Mouse (Mus musculus) skeletal muscle tissue, adult 2 months (tissue): ENCODE measurements around the gene Gpr141.
"Not testable (repeated sequence)": the region's sequence is repeated elsewhere in the genome, so short reads cannot be mapped to it uniquely, and the experiment has no call there.

Experiments
- DNase-seq: peaks from one replicate; pipeline ENCODE4 v3.0.0-alpha.2; 2012; ENCODE audit warnings: low read depth, low spot score

Gene Gpr141

DNA sequence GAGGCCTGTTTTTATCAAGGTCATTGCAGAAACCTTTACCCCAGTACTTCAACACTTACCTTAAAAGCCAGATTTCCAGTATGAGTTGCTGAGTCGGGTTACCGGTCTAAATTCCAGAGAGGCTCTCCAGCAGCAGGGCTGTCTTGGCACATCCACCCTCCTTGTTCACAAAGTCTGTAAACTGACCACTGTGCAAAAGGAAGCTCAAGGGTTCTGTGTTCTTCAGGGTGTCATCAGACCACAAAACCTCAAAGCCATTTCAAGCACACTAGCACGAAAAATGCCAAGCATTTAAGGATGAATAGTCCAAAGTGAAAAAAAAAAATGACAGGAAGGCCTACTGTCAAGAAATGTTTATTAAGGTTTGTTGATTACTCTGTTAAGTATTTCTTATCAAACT is at the start of gene Gpr141:
Gpr141 (minus strand) TSS at position 187 of the 400 bp plus-strand sequence.
- DNase-seq = no peak

DNA sequence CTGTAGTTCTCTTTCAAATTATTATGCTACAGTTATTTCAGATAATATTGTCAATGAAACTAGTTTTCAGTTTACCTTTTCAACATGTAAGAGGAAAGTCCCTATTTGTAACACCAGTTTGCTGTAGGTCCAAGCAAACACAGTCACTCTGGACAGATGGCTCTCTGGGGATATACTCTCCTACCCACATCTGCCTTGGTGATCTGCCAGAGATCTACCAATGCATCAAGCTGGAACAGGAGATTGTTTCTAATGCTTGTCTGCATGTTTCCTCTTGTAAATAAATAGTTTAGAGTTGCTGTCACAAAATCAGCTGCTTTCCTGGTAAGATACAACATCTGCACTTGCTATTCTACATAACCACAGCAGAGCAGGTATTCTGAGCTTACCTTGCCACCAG is 40.2 kb upstream of the Gpr141 start:
- no peak for DNase-seq

DNA sequence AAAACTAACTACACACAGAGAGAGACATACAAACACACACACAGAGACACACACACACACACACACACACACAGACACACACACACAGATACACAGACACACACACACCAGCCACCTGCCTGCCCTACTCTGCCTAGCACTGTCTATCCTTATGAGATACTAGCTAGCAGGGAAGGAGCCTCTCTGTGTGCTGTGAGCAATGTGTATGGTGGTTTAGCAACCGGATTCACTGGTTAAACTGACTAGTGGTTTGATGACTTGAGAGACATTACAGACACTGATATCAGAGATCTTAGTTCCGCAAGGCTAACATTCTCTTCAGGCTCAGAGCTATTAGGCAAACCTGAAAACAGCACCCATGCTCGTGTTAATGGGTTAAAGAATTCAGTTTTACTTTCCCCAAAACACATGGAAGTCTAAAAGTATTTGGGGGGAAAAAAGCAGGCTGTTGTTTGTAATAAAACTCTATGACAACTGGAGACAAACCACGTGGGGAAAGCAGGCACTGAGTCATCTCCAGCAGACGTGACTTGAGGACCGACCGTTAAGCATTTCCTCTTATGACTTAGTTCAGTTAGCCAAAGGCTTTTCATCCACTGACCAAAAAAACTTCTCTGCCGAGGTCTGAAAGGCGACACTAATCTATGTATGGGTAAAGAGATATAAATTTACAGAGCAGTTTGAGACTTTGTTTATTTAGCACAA is 30.7 kb upstream of the Gpr141 start:
- DNase-seq = peak; percentile 12

DNA sequence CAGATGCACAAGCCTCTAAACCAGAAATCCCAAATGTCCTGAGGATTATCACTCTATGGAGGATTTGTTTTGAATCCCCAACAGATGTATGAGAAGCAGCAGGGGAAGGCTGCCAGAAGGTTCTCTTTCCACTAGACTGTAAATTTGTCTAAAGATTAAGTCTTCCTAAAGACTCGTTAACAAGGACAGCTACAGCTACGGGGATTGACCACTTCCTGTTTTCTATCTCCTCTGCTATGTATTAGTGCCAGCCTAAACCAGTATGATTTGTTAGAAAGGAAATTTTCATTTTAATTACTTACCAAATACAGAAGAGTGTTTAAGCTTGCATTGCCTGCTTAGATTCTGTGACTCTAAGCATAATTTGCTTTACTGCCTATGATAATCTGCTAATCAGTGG is 30.0 kb upstream of the Gpr141 start:
- no peak for DNase-seq

DNA sequence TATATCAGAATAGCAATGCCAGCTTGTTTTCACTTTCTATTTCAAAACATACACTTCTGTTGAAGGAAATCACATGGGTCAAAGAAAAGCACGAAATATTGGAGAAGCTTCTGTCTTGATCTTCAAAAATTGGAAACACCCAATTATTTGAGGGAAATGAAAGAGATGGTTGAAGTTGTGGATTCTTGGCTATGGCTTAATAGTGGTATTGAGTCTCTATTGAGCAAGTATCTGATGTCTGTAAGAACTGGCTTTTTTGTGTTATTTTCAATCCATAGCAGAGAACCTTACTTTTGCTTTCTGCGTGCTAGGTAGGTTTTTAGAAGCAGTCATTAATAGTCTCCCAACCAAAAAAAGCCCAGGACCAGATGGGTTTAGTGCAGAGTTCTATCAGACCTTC is 19.4 kb upstream of the Gpr141 start:
- DNase-seq = no peak

DNA sequence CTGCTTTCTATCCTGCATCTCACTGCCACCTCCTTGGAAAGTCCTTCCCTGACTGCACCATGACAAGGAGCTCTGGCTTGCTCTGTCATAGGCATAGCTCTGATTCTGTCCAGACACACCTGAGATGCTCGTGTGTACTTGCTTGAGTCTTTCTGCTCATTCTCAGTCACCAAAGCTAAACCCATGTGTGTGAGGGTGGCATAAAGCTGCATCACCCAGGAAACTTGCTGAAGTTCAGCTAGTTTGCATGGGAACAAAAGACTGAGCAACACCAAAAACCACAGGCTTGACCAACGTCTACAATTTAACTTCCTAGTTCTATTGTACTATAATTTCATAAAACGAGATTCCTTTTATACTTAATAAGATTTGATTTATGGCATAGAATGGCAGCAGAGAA is 18.6 kb upstream of the Gpr141 start:
- no peak for DNase-seq

DNA sequence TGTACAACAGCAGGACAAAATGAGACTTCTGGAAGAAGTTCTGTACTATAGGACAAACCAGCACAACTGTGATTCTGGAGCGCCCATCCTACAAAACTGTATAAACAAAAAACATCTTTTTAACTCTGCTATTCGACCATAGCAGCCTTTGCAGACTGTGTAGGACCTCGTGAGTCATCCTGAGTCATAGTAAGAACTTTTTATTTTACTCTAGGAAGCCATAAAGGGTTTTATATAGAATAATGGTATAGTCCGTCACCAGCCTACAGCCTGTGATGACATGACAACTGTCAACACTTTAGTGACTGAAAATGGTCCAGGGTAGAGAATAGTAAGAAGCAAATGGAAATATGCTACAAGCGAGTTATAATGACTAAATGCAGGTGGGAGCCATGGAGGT is 17.6 kb upstream of the Gpr141 start:
- DNase-seq = no peak

DNA sequence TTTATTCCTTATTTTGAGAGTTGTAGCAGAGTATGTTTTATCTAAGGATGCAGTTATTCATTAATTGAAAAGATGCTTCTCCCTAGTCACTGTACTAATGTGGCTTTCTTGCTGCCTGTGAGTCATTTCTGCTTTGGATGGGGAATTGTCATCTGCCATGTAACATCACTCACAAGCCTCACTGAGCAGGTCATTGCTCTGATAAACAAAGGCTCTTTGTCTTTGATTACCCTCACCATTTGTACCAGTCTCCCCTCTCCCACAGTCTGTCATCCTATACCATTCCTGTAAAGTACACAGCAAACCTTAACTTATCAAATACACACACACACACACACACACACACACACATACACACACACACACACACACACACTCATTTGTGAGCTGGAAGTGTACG is 16.1 kb upstream of the Gpr141 start:
- DNase-seq = no peak

DNA sequence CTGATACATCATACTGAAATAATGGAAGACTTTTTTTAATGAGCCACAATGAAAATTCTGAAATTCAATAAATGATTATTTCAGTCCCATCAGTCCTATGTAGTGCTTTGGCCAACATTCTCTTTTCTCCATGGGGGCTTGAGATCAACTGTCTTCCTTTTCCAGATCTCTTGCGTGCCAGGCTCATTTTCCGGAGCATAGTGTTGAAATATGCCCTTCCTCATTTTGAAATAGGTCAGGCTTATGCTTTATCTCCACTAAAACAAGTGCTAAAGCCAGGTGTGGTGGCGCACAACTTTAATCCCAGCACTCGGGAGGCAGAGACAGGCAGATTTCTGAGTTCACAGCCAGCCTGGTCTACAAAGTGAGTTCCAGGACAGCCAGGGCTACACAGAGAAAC is 6.5 kb upstream of the Gpr141 start:
- DNase-seq = no peak

DNA sequence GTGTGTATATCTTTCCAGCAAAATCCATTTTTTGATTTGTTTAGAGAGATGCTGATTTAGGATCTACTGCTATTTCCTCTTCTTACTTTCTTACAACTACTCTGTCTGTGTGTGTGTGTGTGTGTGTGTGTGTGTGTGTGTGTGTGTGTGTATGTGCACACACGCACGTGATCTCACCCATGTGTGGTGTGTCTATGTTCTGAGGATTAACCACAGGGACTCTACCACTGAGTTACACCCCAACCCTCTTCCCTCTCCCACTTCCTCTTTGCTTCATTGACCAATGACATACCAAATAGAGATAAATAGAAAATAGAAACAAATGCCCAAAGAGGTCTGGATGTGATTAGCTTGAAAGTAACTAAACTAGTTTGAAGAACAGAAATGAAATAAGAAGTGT is 4.0 kb upstream of the Gpr141 start:
- DNase-seq = peak; percentile 12

DNA sequence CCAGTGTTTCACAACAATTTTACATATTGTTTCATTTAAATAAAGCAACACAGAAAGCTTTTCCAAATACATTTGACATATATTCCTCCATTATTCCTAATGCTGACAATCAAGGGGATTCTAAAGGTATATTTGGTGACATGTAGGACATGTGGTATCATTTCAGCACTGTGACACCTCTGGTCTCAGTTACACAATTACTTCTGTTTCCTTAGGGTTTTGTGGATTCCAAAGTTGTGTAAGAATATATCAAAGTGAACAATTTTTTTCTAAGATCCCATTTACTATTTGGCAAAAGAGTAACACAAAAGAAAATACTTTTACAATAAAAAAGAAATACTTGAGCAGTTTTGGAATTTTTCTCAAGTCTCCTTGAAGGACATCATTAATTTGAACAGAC is 2.4 kb downstream of the Gpr141 start:
- no peak for DNase-seq

DNA sequence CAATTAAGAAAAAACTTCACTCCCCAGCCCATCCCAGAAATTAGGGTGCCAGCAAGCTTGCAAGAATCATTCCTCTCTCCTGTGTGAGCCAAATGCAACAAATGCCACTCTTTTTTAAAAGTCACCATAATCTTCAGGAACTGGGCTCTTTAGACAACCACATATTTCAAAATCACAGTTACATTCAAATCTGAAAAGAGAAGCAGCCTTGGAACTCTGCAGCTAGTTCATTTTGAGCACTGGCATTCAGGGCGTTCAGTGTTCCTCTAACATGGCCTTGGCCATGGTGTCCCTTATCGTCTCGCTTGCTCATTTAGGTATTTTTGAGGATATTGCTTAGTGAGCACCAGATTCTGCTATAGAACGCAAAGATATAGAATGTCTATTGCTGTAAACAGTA is 4.1 kb downstream of the Gpr141 start:
- DNase-seq = no peak

DNA sequence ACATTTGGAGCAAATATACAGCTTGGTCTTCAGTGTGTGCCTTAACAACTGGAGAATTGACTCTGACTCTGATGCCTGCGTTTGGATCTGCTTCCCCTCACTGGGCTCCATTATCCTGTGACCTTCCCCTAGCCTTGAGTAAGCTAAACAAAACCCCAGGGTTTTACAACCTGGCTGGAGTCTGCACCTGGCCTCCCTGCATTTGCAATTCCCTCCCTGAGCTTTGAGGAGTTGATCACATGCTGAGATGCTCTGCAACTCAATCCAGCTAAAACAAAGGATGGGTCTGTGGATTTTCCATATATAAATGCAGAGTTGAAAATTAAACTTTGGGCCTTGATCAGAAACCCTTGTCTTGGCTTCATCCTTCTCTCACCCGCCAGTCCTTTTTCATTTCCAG is 4.8 kb downstream of the Gpr141 start:
- DNase-seq = no peak

DNA sequence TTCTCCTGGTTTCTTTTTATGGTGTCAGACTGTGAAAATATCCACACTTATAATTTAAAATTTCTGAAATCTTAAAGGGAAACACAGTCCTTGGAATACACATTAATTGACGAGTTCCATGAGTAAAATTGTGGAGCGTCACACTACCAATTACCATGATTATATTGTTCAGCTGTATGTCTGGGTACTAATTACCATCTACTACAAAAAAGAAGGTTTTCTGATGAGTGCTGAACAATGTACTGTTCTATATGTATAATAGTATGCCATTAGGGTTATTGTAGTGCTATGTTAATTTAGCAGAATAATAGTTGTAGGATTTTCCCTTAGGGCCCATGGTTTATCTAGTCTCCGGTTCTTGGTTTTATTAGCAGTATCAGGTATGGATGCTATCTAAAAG is 29.1 kb downstream of the Gpr141 start:
- DNase-seq = no peak

DNA sequence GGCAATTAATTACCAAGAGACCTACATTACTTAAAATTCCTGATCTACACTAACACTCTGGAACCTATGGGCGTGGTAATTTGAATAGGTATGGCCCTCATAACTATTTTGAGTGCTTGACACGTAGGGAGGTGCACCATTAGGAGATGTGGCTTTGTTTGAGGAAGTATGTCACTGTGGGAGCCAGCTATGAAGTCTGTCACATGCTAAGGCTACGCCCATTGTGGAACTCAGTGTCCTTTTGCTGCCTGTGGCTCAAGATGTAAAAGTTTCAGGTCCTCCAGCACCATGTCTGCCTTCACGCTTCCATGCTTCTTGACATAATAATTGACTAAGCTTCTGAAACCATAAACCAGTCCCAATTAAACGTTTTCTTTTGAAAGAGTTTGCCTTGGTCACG is 29.6 kb downstream of the Gpr141 start:
- DNase-seq = no peak

DNA sequence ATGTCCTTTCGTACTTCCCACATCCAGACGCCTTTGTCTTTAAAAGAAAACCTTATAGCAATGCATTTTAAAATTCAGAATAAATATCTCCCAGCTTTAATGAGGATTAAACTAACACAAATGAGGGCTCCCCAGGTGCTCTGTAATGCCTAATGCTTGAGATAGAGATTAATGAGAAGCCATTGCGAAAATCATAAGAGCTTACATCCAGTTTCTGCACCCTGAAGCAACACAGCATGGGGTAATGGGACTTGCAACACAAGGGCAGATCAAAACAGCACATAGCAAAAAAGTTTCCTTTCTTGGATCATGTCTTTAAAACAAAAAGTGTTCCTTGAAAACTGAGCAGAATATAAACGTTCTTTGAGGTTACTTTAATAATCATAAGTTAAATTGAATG is 30.3 kb downstream of the Gpr141 start:
- DNase-seq = no peak

DNA sequence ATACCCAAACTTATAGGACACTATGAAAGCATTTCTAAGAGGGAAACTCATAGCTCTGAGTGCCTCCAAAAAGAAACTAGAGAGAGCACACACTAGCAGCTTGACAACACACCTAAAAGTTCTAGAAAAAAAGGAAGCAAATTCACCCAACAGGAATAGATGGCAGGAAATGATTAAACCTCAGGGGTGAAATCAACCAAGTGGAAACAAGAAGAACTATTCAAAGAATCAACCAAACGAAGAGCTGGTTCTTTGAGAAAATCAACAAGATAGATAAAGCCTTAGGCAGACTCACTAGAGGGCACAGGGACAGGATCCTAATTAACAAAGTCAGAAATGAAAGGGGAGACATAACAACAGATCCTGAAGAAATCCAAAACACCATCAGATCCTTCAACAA is 36.1 kb downstream of the Gpr141 start:
- DNase-seq = not testable (repeated sequence)

DNA sequence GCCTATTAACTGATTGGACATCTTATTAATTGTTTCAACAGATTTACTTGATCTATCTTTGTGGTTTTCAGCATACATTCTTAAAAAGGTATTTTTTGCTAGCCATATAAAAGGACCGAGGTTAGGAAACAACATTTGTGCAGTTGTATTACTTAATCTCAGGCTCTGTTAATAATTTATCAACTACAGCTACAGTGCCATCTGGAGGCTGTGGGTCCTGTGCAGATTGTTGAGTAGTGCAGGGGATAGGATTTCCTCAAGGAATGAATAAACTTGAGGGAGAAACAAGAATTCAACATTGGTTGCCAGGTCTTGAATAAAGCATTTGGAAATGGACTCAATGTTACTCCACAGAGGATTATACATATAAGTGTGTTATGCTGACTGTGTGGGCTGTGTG is 53.9 kb downstream of the Gpr141 start:
- DNase-seq = no peak

DNA sequence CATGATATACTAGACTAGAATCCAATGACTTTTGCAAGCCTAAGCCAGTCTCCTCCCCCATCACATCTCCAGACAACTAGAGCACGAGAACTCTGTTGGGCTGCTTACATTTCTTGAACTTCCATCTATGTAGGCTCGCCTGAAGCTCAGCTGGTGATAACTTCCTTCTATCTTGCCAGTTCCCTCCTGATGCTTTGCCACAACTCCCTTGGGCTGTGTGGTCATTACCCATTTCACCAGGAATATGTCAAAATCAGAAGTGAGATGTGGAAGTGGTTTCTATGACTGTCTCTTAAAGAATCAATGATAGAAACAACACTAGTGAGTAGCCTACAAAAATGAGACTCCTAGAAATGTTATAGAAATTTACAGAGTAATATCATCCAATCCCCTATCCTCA is 56.9 kb downstream of the Gpr141 start:
- DNase-seq = no peak

DNA sequence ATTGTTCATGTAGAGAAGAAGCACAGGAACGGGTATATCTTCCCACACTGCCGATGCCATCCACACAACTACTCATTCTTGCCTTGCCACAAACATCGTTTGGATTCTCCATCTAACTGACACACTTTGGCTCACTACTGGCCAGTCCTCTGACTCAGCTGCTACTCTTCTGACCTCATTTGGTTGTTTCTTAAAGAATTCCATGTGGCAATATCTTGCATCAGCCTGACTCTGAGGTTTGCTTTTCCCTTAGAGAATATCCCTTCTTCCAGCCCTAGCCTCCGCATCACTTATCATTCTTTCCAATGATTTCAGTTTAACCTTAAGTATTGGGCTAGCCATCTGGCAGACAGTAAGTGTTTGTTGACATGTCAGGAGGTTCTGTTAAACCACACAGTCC is 59.8 kb downstream of the Gpr141 start:
- peak; percentile 16 for DNase-seq

DNA sequence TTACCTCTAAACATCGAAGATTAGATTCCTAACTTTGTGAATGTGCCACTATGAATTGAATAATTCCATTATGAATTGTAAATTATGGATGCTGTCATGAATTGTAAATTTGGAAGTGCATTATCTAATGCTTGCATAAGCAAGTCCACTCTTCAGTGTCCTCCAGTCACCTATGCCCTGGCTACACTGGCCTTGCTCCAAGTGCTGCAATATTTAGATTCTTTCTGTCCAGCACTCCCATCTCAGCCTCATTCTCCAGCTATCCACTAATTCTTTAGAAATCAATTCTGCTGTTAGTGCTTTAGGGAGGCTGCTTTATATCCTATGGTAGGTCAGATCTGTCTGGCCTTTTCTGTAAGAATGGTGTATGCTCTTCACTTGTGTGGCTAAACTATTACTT is 60.8 kb downstream of the Gpr141 start:
- DNase-seq = no peak

DNA sequence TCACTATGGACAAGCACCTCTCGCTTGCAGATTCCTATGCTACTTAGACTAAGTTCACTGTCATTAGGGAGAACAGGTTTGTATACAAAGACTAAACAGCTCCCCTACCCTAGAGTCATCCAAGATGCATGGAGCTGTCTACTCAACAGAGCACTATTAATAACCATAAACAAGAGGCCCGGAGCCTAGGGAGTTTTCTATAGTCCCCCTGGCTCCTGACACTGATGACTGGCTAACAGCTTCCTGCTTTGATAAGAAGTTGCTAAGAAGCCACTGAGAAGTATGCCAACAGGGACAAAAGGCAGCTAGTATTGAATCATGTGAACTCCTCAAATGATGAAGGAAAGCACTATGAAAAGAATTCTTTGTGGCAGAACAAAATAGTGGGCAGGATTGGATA is 78.3 kb downstream of the Gpr141 start:
- DNase-seq = no peak

DNA sequence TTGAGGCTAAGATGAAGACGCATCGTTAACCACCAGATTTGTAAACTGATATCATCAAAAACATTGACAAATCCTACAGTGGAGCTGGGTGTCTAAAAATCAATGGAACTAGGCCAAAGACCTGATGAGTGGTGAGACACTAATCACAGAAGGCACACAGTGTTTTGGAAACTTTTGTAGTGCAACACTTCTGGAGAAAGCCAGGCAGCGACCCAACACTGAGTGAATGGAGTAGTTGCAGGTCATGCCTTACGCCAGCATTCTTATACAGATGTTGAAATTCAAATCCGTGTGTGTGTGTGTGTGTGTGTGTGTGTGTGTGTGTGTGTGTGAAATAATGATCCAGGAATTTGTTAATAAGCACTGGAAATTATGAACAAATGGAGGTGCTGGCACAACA is 79.5 kb downstream of the Gpr141 start:
- DNase-seq = peak; percentile 25

DNA sequence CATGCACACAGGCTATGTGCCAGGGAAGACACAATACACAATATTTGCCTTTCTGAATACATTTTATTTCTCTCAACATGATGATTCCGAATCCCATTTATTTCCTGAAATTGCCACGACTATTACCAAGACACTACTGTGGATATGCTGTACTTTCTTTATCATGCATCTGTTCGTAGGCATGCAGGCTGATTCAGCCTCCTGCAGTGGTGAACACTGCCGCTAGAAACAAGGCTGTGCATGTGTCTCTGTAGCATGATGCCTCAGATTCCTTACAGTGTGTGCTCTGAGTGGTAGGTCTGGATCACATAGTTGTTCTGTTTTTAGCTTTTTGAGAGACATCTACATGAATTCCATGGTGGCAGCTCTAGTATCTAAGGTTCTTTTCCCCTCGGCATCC is 89.5 kb downstream of the Gpr141 start:
- DNase-seq = no peak
